Mouse (Mus musculus) intestine, embryonic 14.5 days (tissue): ENCODE measurements at regions not wholly inside any gene's neighbourhood (a gene's known extent, or its start where the extent isn't known, plus 50 kb on each side); places are given as distances from the start of the nearest gene placed in this dataset.

ENCODE experiments used
- ATAC-seq: fragments of 200-750 bp; cut with Nextera tagmentation; replicated peaks from 2 replicates; pipeline ENCODE4 v1.8.0; 2017; ENCODE audit warnings: low read depth, moderate number of reproducible peaks, moderate TSS enrichment, moderate library complexity; ENCODE audit not compliant: low FRiP score, low TSS enrichment
- DNase-seq: peaks from one replicate; pipeline ENCODE4 v3.0.0-alpha.2; 2018; ENCODE audit warnings: low spot score
- H3K27ac ChIP-seq: fragments of 300-500 bp; sonication (generic); 2 replicates; pipeline ENCODE4 v1.5.1; 2014; ENCODE audit warnings: low read depth, mild to moderate bottlenecking, control low read depth
- H3K27me3 ChIP-seq: fragments of 300-500 bp; sonication (generic); replicated peaks from 2 replicates; pipeline ENCODE4 v1.6.1; 2014; ENCODE audit warnings: low read length, control low read depth; ENCODE audit not compliant: control insufficient read depth, insufficient read depth
- H3K36me3 ChIP-seq: fragments of 300-500 bp; sonication (generic); 2 replicates; pipeline ENCODE4 v1.6.1; 2014; ENCODE audit warnings: low read length, control low read depth; ENCODE audit not compliant: control insufficient read depth, insufficient read depth
- H3K4me1 ChIP-seq: fragments of 300-500 bp; sonication (generic); replicated peaks from 2 replicates; pipeline ENCODE4 v1.6.1; 2014; ENCODE audit warnings: low read length, control low read depth, mixed read lengths; ENCODE audit not compliant: control insufficient read depth, insufficient read depth
- H3K4me2 ChIP-seq: fragments of 300-500 bp; sonication (generic); 2 replicates; pipeline ENCODE4 v1.6.1; 2014; ENCODE audit warnings: low read length
- H3K4me3 ChIP-seq: fragments of 300-500 bp; sonication (generic); 2 replicates; pipeline ENCODE4 v1.5.1; 2014; ENCODE audit warnings: low read depth, low read length, control low read depth, mixed read lengths
- H3K9ac ChIP-seq: fragments of 300-500 bp; sonication (generic); 2 replicates; pipeline ENCODE4 v1.6.1; 2014; ENCODE audit warnings: mild to moderate bottlenecking, low read length
- H3K9me3 ChIP-seq: fragments of 300-500 bp; sonication (generic); 2 replicates; pipeline ENCODE4 v1.6.1; 2016; ENCODE audit warnings: low read length, control low read depth; ENCODE audit not compliant: control insufficient read depth
- WGBS: fragments of 180-500 bp; shearing (Covaris S2); extraction: QIAGEN DNeasy Blood & Tissue Kit; methylation state at CpG from one replicate; pipeline ENCODE4 v1.1.7; 2014; 5-methylcytosine and 5-hydroxymethylcytosine counted together

DNA sequence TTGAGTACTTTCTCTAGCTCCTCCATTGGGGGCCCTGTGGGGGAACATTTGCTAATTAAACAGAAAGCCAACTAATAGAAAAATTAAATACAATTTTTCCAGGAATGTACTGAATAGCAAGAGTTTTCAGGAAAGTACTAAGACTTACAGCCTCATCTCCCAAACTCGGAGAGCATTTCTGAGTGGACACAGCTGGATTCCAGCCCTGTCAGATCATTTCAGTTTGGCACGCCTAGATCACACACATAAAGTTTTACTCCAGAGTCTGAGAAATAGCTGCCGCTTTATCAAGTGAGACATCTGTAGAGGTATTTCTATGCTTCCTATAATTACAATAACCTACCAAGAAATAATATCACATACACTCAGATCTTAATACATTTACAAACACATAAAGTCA is 470.7 kb downstream of the Rps29 start:
- Histone ChIP-seq H3K27ac (no peak overlapping the region), H3K36me3 (no peaks in the 10 kb centered on the region), H3K4me1 (no peaks in the 10 kb centered on the region), H3K4me2 (no peak overlapping the region), H3K9me3 (no peaks in the 10 kb centered on the region), H3K27me3 (no peaks in the 10 kb centered on the region), H3K9ac (no peak overlapping the region), H3K4me3 (no peak overlapping the region)
- 66% methylated on average over 3 of the region's 3 CpGs for WGBS
- ATAC-seq = no peak
- no peak for DNase-seq

DNA sequence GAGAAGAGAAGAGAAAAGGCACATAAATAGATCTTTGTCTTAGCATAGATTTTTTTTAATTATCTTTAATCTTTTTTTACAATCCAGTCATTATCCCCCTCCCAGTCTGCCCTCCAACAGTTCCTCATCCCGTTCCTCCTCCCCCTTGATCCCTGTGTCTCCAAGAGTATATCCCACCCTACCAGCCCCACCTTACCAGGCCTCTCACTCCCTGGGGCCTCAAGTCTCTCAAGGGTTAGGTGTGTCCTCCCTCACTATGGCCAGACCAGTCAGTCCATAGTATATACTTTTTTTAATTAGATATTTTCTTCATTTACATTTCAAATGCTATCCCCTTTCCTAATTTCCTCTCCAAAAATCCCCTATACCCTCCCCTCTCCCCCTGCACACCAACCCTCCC is 475.1 kb downstream of the Rps29 start:
- ATAC-seq = no peak
- no peak for DNase-seq
- H3K4me3 ChIP-seq = no peak overlapping the region
- H3K9ac ChIP-seq = no peak overlapping the region
- no peaks in the 10 kb centered on the region for H3K9me3 ChIP-seq
- no peak overlapping the region for H3K27ac ChIP-seq
- 64% methylated on average over 1 of the region's 1 CpGs for WGBS
- H3K4me2 ChIP-seq = no peak overlapping the region
- no peaks in the 10 kb centered on the region for H3K27me3 ChIP-seq
- no peaks in the 10 kb centered on the region for H3K4me1 ChIP-seq
- no peaks in the 10 kb centered on the region for H3K36me3 ChIP-seq

DNA sequence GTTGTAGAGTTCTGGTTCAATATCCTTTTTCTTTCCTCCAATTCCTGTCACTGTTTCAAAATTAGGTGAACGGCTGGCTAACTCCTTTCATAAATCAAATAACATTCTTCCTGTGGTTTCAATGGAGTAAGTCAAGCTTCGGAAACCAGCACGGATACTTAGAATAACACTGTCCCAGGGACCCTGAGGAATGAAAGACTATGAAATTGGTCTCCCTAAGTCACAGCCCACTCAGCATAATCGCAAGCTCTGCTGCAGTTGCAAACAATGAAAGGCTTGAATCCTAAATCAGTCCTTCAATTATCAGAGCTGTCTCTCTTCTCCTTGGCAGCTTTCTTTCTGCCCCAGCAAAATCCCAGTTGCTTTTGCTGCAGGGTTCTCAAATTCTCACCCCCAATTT is 475.8 kb downstream of the Rps29 start:
- 56% methylated on average over 4 of the region's 4 CpGs for WGBS
- Histone ChIP-seq H3K4me2 (no peak overlapping the region), H3K27me3 (no peaks in the 10 kb centered on the region), H3K9me3 (no peaks in the 10 kb centered on the region), H3K4me3 (no peak overlapping the region), H3K27ac (no peak overlapping the region), H3K9ac (no peak overlapping the region), H3K4me1 (no peaks in the 10 kb centered on the region), H3K36me3 (no peaks in the 10 kb centered on the region)
- ATAC-seq (no peak), DNase-seq (no peak)

DNA sequence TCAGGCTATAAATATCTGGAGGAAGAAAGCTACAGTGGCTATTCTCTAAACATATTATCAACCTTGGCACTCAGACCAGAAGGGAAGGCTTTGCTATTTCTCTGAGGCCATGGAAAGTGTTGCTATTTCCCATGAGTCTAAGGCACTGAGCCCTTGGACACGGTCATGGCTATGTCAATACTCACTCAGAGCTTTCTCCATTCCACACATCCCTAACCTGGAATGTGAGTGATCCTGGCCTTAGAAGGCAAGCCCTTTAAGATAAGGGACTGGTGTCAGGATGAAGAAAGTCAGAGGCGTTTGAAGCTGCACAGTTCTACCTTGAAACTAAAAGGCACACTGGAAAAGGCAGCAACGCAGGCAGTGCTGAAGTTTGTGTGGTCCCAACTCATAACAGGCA is 478.3 kb downstream of the Rps29 start:
- no peak overlapping the region for H3K4me2 ChIP-seq
- no peak overlapping the region for H3K9ac ChIP-seq
- 77% methylated on average over 3 of the region's 3 CpGs for WGBS
- H3K9me3 ChIP-seq = no peaks in the 10 kb centered on the region
- H3K4me1 ChIP-seq = no peaks in the 10 kb centered on the region; the same call in 1 of the 2 replicates
- H3K27me3 ChIP-seq = no peaks in the 10 kb centered on the region
- no peak overlapping the region for H3K4me3 ChIP-seq
- H3K27ac ChIP-seq = no peak overlapping the region
- H3K36me3 ChIP-seq = no peaks in the 10 kb centered on the region
- no peak for ATAC-seq
- DNase-seq = no peak

DNA sequence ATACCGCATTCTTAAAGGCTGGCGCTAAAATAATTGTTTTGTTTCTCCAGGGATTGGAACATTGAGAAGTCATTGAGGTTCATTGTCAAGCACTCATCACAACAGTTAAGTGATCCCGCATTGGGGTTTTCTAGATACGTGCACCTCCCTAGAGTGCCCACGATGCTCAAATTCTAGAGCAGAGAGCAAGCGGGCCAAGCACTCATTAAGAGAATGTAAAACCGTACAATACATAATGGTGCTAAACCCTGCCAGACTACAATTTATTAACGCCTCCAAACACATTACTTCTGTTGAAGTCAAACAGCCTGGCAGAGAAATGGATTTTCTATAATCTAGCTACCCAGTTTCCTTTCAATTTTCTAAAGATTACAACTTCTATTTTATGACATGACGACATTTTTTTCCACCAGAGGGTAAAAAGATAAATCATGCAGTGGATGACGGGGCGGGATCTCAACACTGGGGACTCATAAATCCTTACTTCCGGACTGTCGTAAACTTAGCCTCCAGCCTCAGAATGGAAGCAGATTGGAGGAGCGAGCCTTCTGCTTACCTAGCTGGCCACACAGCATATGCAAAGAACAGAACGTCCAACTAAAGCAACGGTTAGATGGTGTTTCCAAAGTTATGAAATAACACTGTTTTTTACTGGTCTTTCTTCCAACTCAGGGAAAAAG is 482.8 kb downstream of the Rps29 start:
- ATAC-seq = no peak
- H3K4me1 ChIP-seq = no peaks in the 10 kb centered on the region; the same call in 1 of the 2 replicates
- H3K4me3 ChIP-seq = no peak overlapping the region
- H3K9ac ChIP-seq = no peak overlapping the region
- no peak overlapping the region for H3K27ac ChIP-seq
- H3K4me2 ChIP-seq = 0 out of 2 replicates have a peak overlapping the region, but pooled peaks have one; percentile 6
- no peaks in the 10 kb centered on the region for H3K27me3 ChIP-seq
- WGBS = 58% methylated on average over 16 of the region's 16 CpGs
- no peaks in the 10 kb centered on the region for H3K36me3 ChIP-seq
- no peak for DNase-seq
- no peaks in the 10 kb centered on the region for H3K9me3 ChIP-seq

DNA sequence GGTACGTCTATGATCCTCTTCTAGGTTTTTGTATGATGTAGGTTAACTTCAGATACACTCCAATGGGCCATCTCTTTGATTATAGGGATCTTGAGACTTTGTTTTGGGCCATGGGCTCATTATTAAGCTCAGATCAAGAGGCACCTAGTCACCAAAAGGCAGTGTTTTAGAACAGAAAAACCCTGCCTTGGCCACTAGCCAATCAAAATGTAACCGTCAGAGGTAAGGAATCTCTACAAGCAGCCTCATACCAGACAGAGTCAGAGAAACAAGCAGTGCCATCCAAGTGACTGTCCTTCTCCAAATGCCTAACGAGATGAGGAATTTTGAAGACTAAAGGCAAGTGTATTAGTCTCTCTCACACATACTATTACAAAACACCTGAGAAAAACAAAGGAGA is 487.0 kb downstream of the Rps29 start:
- Histone ChIP-seq H3K27me3 (no peaks in the 10 kb centered on the region), H3K4me1 (no peaks in the 10 kb centered on the region; the same call in 1 of the 2 replicates), H3K4me2 (no peak overlapping the region), H3K36me3 (no peaks in the 10 kb centered on the region), H3K9ac (no peak overlapping the region), H3K27ac (no peak overlapping the region), H3K4me3 (no peak overlapping the region), H3K9me3 (no peaks in the 10 kb centered on the region)
- DNase-seq (no peak), ATAC-seq (no peak)
- WGBS = 80% methylated on average over 3 of the region's 3 CpGs

DNA sequence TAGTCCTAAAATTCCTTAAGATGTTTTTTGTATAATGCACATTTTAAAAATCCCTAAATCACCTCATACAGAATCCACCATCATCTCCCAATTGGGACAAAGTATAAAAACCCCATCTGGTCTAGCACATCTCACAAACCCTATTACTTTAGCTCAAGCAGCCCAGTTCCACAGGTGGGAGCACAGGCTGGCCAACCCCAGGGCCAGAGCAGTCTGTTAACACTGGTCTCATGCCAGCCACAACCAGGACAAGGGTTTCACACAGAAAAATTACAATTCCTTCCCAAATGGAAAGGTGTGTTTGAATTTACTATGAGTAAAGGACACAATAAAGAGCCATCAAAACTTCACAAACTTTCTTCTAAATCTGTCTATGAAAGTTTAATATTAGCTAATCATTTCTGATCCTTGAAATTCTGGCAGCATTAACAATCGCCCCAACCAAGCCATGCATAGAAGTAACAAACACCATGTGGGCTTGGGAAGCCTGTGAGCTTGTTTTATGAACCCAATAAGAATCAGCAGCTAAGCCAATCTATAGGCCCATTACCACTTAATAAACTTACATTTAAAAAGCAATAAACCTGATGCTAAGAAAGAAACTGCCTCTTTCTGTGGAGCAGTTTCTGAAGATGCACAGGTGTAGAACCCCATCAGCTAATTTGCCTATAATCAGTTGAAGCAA is 512.9 kb downstream of the Rps29 start:
- H3K27me3 ChIP-seq = no peaks in the 10 kb centered on the region
- H3K27ac ChIP-seq = no peak overlapping the region
- ATAC-seq (no peak), DNase-seq (no peak)
- H3K4me1 ChIP-seq = no peaks in the 10 kb centered on the region
- H3K9ac ChIP-seq = no peak overlapping the region
- whole genome bisulfite sequencing = 87% methylated on average over 1 of the region's 1 CpGs
- H3K4me2 ChIP-seq = no peak overlapping the region
- no peaks in the 10 kb centered on the region for H3K9me3 ChIP-seq
- H3K36me3 ChIP-seq = no peaks in the 10 kb centered on the region
- no peak overlapping the region for H3K4me3 ChIP-seq

DNA sequence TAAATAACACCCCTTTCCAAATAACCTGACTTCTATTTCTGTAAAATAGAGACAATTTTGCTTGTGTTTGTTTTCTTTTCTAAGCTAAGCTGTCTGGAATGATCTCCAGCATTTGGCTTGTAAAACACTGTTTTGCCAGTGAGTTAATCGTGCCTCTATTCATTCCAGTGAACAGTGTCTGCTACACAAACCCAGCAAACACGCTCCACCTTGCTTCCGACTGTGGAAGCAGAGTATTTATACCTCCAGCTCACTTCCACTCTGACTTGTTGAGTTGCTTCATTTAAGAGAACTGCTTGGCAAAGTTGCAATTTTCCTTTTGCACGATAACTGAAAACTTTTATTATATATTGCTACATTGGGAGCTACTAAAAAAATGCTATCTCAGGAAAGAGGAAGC is 515.3 kb downstream of the Rps29 start:
- 86% methylated on average over 4 of the region's 4 CpGs for WGBS
- no peaks in the 10 kb centered on the region for H3K9me3 ChIP-seq
- H3K36me3 ChIP-seq = no peaks in the 10 kb centered on the region
- no peak overlapping the region for H3K9ac ChIP-seq
- DNase-seq (no peak), ATAC-seq (no peak)
- no peak overlapping the region for H3K4me2 ChIP-seq
- H3K27ac ChIP-seq = no peak overlapping the region
- no peaks in the 10 kb centered on the region for H3K27me3 ChIP-seq
- no peak overlapping the region for H3K4me3 ChIP-seq
- H3K4me1 ChIP-seq = no peaks in the 10 kb centered on the region

DNA sequence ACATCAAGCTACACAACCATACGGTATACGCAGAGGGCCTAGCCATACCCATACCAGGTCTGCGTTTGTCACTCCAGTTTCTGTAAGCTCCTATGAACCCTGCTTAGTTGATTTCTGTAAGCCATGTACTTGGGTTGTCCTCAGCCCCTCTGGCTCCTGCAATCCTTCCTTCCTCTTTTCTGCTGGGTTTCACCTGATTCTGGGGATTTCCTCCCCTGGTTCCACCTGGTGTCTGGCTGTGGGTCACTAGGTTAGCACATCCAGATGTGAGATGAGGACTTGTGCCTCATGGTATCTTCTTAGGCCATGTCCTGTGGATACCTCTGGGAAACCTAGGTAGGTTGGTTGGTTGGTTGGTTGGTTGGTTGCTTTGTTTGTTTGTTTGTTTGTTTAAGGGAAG is 526.5 kb downstream of the Rps29 start:
- no peak overlapping the region for H3K9ac ChIP-seq
- H3K4me3 ChIP-seq = no peak overlapping the region
- no peak overlapping the region for H3K4me2 ChIP-seq
- no peak for DNase-seq
- H3K9me3 ChIP-seq = no peaks in the 10 kb centered on the region
- no peak for ATAC-seq
- no peaks in the 10 kb centered on the region for H3K27me3 ChIP-seq
- no peaks in the 10 kb centered on the region for H3K36me3 ChIP-seq
- no peaks in the 10 kb centered on the region for H3K4me1 ChIP-seq
- 96% methylated on average over 3 of the region's 3 CpGs for WGBS
- no peak overlapping the region for H3K27ac ChIP-seq
